Mouse (Mus musculus) regulatory T cell (primary cell): Measurements from ENCODE around the gene Fam199x.

Source experiments
- in situ Hi-C: fragments of 300-600 bp; cut with MboI, MseI; formaldehyde crosslinking; loops from one replicate; pipeline ENCODE4 v1.15.1; 2025; ENCODE audit warnings: high pct_unique_total_duplicates

Gene Fam199x

DNA sequence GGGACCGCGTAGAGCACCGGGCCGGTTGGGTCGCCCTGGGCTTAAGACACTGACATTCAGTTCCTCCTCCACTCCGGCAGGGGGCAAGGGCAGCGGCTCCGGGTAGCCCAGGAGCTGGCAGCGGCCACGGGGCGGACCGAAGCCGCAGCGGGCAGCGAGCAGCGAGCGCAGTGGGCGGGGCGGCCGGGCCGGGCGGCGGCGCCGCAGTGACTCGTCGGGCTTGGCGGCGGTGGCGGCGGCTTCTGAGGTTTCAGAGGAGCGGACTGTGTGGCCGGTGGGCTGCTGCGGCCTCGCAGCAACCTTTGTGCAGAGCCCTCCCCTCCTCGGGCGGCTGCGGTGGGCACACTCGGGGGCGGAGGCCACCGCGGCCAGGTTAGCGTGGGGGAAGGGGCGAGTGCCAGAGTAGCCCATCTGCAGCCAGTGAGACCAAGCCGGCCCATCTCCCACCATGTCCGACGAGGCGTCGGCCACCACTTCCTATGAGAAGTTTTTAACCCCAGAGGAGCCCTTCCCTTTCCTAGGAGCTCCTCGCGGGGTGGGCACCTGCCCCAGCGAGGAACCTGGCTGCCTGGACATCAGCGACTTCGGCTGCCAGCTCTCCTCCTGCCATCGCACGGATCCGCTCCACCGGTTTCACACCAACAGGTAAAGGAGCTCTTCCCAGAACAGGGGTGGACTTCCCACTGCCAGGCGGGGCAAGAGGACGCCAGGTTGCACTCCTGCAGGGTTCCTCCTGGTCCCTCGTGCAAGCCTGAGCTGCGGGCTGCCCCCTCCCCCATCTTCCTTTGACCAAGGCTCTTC lies at the start of gene Fam199x:
Gene Fam199x (plus strand): TSS at position 170 of the 801 bp plus-strand sequence.
- in situ Hi-C loops, result no loop called here

DNA sequence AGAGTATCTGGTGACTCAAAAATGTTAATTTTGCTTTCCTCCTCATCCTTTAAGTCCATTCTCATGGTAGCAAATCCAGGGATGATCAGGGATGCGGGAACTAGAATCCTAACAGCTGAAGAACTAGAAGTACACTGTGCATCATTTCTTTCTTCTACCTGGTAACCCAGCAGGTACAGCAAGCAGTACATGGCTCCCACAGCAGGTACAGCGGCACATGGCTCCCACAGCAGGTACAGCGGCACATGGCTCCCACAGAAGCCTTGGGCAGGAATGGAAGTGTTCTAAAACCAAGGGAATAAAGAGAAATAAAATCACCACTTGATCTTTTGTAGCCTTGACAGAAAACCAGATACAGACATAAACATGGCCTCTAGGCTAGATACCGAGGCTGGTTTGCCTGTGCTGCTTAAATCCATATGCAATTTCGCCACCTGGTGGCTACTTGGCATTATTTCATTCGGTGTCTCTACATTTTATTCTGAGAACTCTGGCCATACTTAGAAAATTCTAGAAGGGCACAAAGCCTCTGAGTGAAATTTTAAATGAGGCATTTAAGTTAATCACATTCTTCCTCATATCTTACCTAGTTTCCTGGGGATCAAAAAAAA lies 34.2 kb upstream of the Fam199x start:
- in situ Hi-C loops, result no loop called here

DNA sequence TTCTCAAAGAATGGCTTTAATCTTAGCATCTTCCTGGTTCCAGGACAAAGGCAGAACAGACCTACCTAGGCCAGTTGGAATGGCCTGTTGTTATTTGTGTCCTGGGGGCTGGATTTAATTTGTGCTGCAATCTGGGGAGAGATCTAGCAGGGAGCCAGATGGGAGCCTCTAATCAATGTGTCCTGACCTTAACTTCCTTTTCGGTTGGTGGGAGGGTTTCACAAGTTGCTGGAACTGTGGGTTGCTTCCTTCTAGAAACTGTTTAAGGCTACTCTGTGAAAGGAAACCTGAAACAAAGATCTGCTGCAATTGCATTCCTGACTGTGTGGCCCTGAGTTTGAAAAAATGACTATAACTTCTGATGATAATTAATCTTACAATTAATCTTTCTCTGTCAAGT lies 31.7 kb upstream of the Fam199x start:
- in situ Hi-C loops, result no loop called here

DNA sequence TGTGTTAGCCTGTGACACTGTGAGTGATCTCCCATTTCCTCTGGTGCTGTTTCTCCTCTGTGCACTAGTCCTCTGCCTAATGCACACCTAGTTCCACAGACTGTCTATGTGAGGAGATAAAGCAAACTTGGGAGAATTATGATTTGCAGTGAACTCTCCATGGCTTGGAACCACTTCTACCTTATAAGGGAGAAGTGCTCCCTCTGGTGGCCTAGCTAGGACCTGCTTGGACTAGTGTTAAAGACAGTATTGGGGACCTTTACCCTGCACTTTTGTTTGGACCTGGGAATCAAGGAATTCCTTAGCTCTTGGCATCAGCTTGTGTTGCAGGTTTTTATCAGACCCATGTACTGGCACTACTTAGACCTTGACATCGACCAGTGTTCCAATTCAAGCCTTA lies 30.1 kb upstream of the Fam199x start:
- in situ Hi-C loops, result no loop called here

DNA sequence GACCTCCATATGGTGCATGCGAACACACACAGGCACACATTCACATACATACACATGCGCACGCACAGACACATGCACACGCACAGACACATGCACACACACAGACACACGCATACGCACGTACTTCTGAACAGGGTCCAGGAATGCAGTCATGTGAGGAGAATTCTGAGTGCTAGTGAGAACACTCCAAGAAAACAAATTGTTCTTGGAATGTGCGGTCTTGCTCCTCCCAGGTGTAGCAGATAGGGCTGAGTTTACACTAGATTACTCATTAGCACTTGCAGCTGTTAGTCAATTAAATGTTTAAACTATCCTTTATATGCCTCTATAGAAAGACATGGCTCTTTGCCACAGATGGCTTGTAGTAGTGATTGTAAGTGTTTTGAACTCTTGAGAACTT lies 18.5 kb upstream of the Fam199x start:
- in situ Hi-C loops, result loop anchor here (10.0 kb wide), 1 partner anchor 286 kb away; the partner anchor contains the start of gene Morf4l2

DNA sequence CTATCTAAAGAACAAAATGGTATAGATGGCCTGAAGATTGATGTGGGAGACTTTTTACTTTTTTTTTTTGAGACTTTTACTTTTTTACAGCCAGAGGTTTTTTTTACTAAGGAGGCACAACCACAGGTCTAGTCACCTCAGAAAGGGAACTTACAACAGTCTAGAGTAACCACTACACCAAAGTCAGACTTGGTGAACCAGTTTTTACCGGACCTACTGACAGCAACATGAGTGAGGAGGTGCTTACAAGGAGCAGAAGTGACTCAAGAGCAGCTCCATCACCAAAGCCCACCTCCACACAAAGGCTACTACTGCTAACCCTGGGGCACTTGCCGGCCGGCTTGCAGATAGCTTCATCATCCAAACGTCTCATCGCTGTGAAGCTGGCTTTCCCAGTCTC lies 17.7 kb upstream of the Fam199x start:
- in situ Hi-C loops, result loop anchor here (10.0 kb wide), 1 partner anchor 287 kb away; the partner anchor contains the start of gene Morf4l2

DNA sequence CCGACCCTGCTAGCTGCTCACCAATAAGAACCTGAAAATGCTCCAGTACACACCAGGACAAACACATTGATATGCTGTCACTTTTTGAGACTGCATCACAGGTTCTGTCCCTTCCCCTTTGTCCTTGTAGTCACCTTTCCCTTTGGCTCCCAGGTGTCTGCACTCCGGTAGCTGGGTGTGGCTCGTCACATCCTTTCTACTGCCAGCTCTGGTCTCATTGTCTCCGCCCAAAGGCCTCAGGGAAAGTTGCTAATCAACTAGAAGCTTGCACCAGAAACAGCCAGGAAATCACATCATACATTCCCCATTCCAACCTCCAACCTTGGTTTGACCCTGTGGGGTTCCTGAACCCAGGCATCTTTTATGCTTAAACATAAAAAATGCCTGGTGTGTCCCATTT lies 15.1 kb upstream of the Fam199x start:
- in situ Hi-C loops, result loop anchor here (10.0 kb wide), 1 partner anchor 290 kb away; the partner anchor contains the start of gene Morf4l2

DNA sequence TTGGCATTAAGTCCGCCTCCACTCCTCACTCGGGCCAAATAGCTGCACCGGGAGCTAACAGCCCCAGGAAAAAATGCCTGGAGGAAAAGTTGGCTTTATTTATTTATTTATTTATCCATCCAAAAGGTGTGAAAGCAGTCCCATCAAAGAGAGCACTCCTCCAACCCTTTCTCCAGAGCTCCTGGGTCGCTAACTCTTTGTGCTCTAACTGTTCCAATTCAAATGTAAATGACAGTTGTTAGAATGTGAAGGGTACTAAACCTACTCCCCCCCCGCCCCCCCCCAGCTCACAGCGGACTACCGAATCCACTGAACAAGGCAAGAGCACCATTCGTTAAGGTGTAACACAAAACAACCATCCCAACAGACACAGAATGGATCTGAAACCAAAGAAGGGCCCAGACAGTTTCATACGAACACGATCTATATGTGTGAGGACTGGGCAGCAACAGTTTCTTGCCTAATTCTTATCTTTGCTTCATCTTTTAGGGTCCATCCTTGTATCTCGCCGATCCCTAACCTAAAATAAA lies 11.9 kb upstream of the Fam199x start:
- in situ Hi-C loops, result loop anchor here (10.0 kb wide), 1 partner anchor 293 kb away; the partner anchor contains the start of gene Morf4l2

DNA sequence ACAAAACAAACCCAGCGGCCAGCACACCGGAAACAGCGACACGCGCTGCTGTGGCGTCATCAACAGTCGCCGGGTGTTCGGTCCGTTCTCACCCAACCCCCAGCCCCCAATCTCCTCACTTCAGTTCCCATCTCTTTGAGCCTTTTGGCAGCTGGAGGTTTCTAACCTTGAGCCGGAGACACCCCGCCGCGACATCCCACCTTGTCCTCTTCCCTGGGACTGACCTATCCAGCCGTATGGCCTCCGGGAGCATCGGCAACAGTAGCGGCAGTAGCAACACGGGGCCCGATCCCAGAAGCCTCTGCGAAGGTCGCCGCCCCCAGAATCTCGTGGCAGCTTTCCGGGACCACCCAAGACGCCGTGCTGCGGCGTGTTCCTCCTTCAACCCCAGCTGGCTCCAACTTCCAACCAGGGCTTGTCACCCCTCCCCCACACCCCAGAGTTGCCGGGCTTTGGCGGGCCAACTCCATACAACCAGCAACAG lies 11.4 kb upstream of the Fam199x start, which contains the start of gene Slc25a53:
Gene Slc25a53 (minus strand): TSS at position 303 of the 484 bp plus-strand sequence.
- in situ Hi-C loops, result loop anchor here (10.0 kb wide), 1 partner anchor 293 kb away; the partner anchor contains the start of gene Morf4l2

DNA sequence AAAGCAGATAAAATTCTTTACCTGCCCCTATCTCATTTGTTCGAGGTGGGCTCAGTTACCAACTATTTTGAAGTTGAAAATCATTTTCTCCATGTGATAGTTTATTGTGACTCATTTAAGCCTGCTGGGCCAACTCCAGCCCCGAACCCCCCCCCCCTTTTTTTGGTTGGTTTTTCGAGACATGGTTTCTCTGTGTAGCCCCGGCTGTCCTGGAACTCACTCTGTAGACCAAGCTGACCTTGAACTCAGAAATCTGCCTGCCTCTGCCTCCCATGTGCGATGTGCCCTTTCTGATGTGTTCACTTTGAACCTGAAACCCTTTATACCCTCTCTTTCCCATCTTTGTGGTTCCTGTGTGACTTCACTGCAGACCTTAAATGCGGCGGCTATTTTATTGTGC lies 10.9 kb upstream of the Fam199x start:
- in situ Hi-C loops, result loop anchor here (10.0 kb wide), 1 partner anchor 294 kb away; the partner anchor contains the start of gene Morf4l2

DNA sequence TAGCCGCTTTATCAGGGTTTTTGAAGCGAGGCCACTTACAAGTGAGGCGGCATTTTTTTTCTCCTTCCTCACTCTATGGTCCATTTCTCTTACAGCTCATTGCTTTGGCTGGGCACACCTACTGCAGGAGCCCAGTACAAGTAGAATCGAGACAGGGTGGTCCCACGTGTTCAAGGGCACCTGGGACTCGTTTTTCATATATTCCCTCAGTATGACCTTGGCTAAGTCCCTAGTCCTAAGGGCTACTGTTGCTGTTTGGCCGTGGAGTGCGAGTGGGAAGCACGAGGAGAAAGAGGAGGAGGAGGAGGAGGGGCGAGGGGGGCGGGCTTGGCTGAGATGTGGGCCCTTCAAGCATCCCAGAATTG lies 352 bp upstream of the Fam199x start:
- in situ Hi-C loops, result no loop called here

DNA sequence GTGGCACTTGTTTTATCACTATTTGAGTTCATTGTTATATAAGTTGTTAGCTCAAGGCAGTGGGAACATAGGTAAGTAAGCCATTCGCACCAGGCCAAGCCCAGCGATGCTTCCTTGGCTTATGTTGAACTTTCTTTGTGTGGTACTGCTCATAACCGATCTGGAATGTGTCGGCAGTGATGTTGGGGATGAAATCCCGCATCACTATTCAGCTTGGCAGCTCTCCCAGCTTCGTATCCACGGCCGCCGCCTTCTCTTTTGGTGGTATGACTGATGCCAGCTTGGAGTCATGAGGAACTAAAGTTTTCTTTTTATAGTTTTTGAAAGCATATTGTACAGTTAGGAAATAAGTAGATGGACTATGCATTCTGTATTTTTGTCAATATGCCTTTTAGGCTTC lies 13.8 kb downstream of the Fam199x start:
- in situ Hi-C loops, result no loop called here

DNA sequence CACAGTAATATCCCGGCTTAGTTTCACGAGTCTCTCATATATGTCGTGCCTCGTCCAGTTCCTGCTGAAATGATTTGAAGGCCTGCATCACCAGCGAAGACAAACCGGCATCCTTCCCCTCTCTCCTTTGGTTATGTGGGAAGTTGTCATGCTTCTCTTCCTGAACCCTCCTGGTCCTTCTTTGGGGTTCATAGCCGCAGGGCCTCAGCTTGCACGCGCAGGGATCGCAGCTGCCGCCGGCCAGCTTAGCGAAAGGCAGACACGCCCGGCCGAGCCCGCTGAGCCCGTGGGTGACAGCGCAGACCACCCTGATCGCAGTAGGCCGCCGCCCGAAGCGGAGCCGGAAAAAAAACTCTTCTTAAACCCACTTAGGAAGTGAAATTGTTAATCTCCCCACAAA lies 55.1 kb downstream of the Fam199x start:
- in situ Hi-C loops, result no loop called here

DNA sequence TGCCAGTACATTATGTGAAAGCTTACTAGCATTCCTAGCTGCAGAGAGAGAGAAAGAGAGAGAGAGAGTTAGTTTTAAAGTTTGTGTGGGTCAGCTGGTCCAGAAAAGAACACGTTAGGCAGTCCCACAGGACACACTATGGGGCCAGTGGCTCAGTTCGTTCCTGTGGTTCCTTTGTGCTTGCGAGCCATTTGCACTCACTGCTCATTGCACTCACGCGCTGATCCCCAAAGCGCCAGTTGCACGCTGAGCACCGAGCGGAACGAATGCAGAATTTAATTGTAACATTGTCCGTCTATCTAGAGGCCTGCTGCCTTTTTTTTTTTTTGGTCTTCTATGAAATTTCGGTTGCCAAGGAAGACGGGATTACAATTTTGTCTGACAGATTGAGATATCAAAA lies 57.1 kb downstream of the Fam199x start:
- in situ Hi-C loops, result no loop called here

DNA sequence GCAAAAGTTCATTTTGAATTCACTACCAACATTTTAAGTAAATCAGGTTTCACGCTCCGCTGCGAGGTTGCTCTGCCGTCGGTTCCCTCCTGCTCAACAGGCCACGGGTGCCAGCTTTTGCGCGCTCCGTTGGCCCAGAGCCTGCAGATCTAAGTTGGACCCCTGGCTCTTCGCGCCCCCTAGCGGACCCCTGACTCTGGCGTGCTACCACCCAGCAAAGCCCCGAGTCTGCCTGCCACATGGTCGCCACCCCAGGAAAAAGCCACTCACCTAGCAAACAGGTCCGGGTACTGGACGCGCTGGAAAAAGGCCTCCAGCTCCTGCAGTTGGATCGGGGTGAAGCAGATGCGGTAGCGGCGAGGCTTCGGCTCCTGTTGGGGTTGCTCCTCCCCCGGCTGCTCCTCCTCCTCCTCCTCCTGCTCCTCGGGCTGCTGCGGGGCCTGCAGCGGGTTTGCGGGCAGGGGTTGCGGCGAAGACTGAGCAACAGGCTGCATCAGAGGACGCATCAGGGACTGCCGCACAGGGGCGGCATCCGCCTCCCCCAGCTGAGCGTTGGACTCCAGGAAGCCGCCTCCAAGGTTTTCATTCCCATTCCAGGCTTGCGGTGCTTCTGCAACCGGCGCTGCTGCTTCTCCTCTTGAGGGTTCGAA lies 68.8 kb downstream of the Fam199x start:
- in situ Hi-C loops, result no loop called here

DNA sequence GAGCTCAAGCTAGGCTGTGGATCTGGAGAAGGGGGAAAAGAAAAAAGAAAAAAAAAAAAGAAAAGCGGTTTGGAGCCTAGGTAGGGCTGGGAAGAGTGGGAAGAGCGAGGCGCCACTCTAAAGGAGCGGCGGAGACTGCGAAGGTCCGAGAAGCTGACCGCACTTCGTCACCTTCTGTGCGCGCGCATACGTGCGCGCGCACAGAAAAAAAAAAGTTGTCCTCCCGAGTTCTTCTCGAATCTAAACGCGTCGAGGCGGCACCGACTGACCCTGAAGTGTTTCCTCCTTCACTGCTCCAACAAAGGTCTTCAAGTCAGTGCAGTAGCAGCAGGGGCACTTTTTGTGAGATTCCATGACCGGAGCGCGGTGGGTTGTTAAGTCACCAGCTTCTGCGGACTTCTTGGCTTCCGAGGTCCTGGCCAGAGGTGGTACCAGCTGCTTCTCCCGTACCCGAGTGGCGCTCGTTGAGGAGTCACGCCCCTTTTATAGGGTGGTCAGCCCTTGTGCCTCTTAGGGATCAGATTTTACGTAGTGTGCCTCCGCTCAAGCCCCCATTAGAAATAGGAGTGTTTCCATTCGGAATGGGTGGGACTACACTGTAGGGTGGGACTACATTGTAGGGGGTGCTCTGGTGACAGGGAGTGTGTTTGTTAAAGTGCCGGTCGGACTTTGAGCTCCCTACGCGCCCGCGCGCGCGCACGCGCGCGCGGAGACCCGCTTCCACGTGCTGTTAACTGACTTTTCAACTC lies 70.5 kb downstream of the Fam199x start:
- in situ Hi-C loops, result no loop called here

DNA sequence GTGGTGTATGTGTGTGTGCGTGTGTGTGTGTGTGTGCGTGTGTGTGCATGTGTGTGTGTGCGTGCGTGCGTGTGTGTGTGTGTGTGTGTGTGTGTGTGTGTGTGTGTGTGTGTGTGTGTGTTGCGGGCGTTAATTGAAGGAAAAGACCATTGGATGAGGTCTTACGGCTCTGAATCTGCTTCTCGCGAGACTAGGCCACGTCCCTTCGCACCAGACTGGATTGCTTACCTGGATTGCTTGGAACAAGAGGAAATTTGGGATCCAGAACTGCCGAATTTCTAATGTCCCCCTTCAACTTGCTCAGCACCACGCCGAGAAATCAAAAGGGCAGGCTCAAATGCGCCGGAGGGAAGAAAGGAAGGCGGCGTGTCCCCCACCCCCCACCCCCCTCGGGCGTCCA lies 72.3 kb downstream of the Fam199x start, which contains the start of gene Esx1:
Gene Esx1 (minus strand): TSS at position 366 of the 400 bp plus-strand sequence.
- in situ Hi-C loops, result no loop called here

DNA sequence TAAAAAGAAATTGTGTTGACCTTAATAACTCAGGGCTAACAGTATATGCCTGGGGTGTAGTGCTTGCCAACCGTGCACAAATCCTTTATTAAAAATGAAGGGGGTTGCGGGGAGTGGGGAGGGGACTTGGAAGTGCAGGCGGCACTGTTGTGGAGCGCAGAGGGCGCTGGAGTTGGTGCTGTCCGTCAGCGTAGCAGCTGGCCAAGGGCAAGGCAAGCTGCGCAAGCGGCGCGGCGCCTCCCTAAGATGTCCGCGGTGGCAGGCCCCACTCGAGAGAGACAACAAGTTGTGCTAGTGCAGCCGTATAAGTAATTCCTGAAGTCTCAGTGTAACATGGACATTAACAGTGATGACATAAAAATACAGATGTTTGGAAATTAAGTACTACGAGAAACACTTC lies 78.1 kb downstream of the Fam199x start:
- in situ Hi-C loops, result no loop called here
